Mouse (Mus musculus) frontal cortex, postnatal 14 days (tissue): ENCODE results near the gene Nfib.

ENCODE experiments used
- DNase-seq, 2 experiments: peaks; one replicate each; pipeline ENCODE4 v3.0.0; 2022; ENCODE audit warnings: low spot score in 2 of 2

Nfib gene

DNA sequence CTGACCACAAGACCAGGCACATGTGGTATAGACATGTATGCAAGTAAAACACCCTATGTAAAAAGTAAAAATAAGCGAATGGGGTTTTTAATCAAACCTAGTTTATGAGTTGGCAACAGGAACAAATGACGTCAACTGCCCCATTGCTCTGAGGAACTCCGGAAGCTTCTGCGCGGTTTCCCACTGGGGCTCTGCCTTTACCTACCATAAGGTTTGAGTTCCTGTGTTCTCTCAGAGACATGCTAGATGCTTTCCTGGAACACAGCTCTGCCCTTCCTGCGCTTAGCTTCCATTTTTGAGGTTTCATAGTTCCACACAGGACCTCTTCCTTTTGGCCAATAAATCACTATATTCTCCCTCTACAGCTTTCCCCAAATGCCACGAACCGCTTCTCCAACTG, 273.7 kb downstream of the Nfib start:
- DNase-seq: no peak

DNA sequence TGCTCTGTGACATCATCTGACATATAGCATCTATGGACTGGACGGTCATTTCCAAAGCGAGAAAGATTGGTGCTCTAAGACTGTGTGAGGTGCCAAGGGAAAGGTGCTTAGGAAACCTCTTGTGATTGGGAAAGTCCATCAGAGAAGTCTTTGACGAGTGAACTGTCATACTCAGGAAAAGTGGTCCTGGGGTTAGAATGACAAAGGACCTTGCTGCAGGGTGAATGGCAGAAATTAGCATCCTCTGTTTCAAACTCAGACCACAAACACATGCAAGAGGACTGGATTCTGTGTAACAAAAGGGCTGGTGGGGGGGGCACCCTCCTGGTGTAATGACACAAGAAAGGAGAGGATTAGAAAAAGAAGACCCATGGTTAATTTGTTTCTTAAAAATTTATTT, 274.7 kb downstream of the Nfib start:
- no peak for DNase-seq

DNA sequence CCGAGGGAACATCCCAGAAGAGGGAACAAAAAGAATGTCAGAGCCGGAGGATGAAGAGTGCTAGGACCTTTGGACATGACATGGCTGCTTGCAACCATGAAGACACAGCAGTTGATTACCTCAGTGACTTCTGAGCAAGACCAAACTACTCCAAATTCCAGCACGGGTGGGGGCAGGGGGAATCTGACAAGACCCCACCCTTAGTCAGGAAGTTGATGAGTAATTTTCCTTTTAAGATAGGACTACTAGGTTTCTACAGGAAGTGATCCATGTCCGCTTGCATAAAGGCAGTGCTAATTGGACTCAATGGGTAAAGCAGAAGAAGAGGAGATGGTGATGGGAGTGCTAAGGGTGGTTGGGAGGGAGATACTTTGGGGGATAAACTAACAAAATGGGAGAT, 279.3 kb downstream of the Nfib start:
- DNase-seq: no peak

DNA sequence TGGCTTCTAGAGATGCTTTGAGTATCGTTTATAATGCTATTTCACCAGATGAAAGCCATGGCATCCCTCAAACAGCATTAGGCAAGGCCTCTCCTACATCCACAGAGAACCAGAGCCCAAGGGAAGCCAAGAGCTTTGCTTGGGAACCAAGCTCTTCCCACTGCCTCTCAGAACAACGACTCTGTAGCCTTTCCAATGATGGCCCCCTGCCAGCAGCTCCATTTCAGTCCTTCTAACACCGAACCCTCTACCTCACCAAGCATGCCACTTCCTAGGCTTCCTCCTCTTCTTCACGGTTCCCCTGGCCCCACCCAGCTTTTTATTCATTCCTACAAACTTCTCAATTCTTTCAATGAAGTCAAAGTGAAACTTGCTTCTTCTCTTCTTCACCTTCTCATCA, 287.3 kb downstream of the Nfib start:
- DNase-seq: no peak

DNA sequence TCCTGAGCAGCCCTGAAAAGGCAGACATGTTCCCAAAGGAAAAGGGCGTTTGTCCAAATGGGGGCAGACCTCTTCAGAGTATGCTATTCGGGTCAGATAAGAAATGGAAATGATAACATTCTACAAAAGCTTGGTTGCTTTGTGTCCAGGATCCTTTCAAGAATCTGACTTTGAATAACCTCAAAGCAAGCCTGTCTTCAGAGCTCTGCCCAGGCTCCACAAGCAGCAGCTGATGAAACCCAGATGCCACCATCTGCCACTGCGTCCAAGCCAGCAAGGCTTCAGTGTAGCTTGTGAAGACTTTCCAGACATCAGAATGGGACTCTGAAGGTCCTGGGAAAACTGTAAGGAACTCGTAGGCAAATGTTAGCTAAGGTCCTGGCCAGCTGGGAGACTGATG, 289.7 kb downstream of the Nfib start:
- DNase-seq: no peak

DNA sequence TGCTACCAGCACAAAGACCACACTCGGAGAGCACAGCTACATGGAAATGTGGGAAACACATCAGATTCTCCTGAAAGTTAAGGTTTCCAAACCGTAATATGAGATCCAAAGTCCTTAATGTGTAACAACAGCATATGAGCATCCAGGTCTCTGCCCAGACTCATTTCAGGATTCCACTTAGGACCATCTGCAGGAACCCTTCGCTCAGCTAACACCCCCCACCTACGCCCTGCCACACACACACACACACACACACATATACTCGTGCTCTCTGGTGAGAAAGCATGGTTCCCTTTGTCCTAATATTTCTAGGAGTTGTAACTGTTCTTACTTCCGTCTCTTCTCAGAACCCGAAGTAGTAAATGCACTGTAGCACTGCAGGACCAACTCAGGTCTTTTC, 292.9 kb downstream of the Nfib start:
- DNase-seq: no peak

DNA sequence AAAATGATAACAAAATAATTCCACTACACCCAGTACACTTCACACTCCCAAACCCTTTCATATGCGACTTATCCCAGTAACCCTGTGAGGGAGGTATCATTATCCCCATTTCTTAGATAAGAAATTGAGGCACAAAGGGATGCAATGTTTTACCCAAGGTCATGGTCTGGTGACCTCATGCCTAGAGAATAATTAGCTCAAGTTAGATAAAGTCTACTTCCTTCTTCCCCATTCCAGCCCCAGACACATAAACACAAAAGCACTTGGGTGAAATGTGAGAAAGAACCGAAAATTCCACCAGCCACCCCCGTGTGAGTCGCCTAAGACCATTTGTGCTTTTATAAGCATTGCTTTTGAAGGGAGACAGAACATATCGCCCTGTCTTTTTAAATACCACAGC, 293.6 kb downstream of the Nfib start:
- no peak for DNase-seq

DNA sequence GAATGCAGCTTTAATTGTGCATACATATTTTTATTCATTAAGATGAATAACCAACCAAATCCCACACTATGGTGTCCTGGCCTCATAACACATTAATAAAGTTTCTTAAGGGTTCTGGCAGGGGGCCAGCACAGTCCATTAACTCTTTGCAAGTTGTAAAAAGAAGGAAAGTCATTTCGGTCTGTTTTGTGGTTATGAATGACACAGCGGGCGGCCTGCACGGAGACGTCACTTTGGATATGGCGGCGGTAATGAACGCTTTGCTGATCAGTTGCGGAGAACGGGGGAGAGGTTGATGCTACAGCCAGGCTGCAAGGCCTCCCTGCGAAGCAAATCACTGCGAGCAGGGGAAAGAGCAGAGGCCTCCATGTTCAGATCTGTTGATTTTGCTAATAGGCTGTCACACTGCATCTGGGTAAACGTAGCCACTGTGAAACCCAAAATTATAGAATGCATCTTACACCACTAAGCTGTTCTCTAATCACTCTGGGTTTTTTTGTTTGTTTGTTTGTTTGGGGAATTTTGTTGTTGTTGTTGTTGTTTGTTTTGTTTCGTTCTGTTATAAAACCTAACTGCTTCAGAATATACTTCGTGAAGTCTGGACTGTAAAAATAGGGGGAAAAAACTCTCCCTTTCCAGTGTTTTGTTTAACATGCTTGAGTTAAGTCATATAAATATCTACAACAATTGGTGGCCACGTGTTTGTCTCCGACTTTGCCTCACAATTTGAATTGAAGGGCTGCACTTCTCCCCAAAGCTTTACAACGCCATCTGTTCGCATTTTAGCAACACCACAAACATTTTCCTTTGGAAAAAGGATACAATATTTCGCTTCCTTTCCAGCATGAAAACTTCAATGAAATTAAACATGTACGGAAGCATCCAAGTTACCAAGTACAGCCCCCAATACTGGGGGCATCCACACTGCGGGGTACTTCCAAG, 296.8 kb downstream of the Nfib start:
- DNase-seq: no peak

DNA sequence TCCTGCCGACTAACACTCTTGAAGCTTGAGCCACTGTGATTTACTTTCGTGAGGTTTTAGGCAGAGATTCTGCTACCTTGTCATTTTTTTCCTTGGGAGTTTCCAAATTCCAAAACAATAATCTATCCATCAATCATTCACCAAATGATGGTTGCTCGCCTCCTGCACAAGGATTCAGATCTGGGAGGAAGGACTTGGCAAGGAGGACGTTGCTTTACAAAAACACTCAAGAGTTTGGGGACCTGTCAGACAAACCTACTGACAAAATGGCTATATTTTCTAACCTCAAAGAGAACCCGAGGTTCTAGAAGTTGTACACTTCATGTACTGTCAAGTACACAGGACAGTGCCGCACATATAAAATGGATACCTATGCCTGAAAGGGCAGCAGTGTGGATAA, 299.0 kb downstream of the Nfib start:
- DNase-seq: no peak

DNA sequence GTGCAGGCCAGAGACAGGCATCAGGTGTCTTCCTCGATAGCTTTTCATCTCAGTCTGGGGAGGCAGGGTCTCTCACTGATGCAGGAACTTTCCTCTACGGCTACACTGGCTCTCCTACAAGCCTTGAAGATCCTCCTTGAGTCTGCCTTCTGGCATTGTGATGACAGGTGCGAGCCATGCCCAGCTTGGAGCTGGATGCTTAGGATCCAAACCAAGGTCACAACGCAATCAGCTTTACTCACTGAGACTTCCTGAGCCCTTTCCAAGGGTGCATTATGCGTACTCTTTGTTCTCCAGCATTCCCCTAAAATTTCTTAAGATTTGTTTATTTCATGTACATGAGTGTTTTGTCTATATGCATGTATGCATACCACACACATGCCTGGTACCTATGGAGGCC, 299.8 kb downstream of the Nfib start:
- DNase-seq: no peak

DNA sequence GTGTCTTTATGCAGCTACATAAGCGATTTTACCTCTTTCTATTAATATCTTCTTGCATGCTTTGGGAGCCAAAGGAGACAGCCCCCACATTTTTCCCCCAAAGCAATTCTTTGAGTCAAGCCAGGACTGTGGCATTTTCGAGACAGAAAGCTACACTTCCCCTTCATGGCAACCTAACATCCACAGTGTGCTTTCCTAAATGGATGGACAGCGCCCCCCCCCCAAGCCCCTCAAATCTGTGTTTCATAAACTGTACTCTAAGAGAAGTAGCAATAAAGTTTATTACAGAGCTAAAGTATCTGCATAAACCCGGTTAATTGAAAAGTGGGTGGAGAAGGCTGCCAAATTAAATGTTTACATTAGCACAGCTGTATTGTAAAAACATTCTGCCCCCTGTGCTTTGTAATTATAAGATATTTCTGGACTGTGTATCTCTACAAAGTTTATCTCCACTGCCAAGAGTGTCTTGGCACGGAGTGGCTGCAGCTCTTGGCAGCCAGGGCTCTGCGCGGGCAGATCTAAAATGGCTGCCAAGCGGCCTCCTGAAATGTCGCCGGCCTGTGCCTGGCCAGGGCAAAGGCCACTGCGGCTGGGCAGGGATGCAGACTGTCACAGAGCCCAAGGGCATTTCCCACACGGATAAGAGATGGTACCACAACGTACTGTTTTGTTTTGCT, 301.4 kb downstream of the Nfib start:
- no peak for DNase-seq

DNA sequence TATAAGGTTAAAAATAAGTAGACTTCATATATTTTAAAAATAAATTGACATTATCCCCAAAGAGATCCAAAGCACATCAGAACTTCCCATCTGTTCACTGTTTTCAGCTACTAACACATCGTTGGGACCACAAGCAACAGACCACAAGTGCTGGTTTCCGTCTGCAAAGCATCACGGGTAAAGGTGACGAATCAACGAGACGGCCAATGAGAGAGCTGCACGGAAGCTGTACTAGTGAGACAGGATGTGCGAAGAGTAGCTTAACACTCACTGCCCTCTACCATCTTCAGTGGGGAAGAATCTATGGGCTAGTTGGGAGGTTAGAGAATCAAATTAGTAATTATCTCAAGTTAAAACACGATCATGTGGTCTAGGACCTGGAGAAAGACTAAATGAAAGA, 302.9 kb downstream of the Nfib start:
- no peak for DNase-seq

DNA sequence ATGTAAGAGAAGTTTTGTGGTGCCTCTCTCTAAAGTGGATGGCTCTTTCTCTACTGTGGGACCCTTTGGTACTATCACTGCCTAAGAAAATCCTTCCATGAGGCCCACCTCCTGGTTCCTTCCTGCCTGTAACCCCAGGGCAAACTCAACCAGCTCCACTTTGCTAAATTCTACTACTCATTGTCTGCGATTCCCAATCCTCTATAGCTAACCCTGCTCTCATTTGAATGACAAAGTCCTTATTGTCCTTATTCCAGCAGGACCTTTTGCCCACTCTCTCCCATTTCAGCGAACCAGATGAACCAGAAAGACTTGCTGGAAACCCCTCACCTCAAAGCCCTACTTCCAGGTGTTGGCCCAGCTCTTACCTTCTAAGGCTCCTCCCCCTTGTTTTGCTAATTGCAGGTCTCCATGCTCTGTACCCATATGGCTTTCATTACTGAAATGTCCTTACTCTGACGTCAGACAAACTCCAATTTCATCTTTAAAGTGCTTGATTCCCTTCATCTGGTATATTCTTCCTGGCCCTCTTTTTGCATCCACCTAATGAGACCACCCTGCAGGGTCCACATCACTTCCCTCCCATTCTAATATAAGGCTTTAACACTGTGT, 304.0 kb downstream of the Nfib start:
- DNase-seq: no peak

DNA sequence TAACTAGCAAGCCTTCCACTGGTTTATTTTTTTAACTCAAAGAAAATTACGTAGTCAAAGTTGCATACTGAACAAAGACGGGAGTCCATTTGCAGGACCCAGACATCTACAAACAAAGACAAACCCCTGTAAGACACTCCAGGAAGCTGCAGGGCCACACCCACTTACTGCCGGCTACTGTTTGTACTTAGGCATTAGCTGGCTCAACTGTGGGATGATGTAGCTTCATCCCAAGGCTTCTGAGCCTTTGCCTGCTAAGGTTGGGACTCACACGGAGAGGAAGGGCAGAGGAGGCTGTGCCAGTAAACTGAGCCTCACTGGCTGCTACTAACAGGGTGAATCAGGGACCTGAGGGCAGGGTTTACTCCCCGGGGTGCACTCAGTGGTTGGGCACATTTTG, 305.0 kb downstream of the Nfib start:
- DNase-seq: no peak

DNA sequence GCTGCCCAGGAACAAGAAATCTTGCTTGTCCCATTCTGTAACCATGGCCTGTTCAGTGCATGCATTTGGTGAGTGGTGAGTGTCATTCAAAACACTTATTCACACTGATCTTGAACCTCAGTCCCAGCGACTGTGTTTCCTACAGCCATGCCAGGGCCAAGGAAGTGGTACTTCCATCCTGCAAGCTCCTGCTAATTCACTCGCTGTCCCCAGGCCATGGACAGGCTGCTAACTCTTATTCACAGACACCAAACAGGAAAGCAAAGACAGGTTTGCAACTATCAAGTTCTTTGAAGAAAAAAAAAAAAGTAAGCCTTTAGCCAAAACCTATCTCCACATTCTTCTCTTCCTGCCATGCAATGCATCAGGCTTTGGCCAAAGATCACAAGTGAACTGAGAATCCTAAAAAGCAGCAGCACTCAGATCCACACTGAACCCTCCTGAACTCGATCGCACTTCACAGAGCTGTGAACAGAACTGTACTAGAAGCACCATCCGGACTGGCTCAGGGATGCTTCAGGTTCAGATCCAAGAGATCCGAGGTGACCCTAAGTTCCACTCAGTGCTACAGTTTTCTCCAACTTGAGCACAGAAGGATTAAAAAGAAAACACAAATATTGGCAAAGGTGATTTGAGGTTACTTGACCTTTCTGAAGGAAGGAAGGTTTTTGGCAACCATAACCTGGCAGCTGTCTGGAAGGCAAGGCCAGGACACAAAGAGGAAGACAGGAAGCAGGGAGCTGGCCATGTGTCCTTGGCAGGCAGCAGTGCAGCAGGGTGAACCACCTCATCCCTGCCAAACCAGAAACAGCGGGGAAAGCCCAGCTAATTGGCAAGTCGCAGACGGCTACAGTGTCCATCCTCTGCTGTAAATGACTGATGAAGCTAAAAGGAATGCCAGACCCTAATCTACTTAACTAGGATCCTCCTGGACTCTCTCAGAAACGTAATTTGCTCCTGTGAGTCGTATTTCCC, 305.9 kb downstream of the Nfib start:
- no peak for DNase-seq

DNA sequence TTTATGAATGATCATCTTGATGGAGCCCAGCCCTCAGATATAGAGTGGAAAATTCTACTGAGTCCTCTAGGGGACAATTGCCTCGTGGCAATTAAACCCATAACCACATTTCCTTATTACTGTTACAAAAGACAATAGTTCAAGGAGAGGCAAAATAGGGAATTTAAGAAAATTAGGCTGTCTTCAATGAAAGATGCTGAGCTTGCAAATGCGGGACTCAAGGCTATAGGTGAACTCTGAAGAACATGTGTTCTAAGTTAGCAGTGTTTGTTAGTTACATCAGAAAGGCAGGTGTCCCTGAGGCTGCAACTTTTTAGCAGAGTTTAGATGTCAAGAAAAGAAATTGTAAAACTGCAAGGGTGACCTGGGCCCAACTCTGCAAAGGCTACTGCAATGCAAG, 307.3 kb downstream of the Nfib start:
- DNase-seq: no peak

DNA sequence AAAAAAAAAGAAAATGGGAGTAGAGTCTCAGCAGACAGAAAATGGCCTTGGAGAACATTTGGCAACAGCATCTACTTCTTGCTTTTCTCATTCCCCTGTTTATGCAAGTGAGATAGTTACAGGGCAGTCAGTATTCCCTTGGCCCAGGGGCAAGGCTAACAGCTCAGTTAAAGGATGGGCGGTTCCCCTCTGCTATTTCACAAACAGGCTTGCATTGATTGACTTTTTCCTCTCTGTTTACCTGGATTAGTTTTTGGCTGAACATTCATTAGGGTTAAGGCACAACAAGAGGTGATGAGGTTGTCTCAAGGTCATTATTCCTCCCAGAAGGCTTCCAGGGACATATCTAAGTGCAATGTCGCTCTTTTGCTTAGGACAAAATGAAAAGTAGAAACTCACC, 308.7 kb downstream of the Nfib start:
- DNase-seq: no peak

DNA sequence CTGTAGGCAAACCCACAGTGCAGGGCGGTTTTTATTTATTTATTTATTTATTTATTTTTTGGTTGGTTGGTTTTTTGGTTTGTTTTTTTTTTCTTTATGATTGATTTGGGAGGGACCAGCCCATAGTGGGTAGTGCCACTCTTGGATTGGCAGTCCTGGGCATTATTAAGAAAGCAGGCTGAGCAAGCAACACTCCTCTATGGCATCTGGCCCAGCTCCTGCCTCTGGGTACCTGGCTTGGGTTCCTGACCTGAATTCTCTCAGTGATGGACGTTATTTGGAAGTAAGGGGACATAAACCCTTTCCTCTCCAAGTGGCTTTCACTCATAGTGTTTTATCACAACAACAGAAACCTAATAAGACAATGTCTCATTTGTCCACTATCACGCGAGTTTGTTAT, 309.5 kb downstream of the Nfib start:
- DNase-seq: no peak

DNA sequence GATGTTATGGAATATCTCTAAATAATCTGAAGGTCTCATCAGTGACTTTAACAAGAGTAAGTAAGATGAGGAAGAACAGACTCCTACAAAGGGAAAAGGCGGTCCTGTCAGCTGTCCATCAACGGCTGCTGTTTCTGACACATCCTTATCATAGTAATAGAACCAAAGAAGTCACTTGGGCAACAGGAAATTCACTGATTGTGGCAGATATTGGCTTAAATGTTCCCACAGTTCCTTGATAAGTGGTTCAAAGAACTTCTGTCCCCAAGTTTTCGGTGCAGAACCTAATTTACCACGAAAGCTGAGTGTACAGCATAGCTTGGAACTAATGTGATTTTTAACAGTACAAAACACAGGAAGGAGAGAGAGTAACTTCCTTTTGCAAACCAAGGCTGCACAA, 311.2 kb downstream of the Nfib start:
- no peak for DNase-seq

DNA sequence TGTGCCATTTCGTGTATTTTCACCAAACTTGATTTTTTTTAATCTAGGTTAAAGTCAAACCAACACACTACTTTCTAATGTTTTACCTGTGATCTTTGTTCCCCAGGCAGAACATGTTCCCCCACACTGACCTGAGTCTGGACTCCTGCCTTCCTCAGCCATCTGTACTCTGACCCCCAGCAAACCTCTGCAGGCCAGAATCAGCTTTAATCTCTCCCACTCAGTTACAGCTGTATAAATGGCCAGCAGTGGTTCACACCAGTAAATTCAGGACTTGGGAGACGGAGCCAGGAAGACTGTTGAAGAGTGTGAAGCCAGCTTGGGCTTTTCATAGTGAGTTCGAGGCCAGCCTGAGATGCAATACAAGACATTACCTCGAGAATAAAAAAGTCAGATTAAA, 312.5 kb downstream of the Nfib start:
- no peak for DNase-seq

DNA sequence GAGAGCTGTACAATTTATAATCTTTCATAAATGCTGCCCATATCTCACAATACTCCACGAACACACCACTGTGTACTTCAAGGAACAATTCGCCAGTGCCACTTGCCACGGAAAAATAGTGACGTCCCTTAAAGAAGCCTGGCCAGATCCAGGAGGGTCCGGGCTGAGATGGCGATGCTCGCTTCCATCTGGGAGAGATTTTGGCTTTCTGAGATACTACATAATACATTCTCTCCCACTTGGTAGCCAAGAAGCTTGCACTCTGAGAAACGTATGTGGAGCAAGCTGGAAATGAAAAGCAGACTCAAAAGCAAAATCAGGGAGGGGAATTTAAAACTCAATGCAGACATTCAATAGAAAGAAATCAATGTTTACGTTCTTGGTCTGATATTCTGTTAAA, 313.1 kb downstream of the Nfib start:
- no peak for DNase-seq
